Mouse (Mus musculus): ENCODE data around the gene Fam222a.

DNA sequence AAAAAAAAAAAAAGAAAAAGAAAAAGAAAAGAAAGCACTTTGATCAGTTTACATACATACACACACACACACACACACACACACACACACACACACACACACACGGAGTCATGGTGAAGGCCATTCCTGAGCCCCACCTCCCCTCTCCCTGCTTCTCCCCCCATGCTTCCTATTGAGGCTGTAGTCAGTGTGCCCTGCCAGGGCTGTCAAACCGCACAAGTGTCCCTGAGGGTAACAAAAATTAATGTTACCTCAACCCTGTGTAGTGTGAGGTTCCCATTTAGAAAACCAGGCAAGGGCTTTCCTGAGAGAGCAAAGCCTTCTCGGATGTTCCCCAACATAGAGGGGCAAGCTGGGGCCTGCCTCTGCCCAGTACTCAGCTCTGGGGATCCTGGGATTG lies 18.0 kb upstream of the Fam222a start:
- TF ChIP-seq POLR2A (IDR thresholded peaks at IDR 0.05; ENCODE audit: low read depth, low read length) (no peak), CTCF (IDR thresholded peaks at IDR 0.05; ENCODE audit: extremely low read depth, insufficient read length, insufficient replicate concordance, low read depth, low read length) (no peak)

All from small intestine, adult 2 months (tissue).